Mouse (Mus musculus) lung, postnatal 0 days (tissue): Measurements from ENCODE around the gene Ppm1e. TPM values are rescaled to one million over a fixed set of nuclear protein-coding genes. Genes with fewer than 3 reads are reported as not detected.

Source experiments
- ATAC-seq: fragments of 200-750 bp; cut with Nextera tagmentation; 2 replicates; pipeline ENCODE4 v1.8.0; 2017; ENCODE audit warnings: moderate library complexity
- DNase-seq: peaks from one replicate; pipeline ENCODE4 v3.0.0-alpha.2; 2016; ENCODE audit warnings: low spot score
- H3K27ac ChIP-seq: fragments of 300-500 bp; sonication (generic); 2 replicates; pipeline ENCODE4 v1.5.1; 2014; ENCODE audit warnings: antibody characterized with exemption, mild to moderate bottlenecking, low read length, mixed read lengths
- H3K27me3 ChIP-seq: fragments of 300-500 bp; sonication (generic); replicated peaks from 2 replicates; pipeline ENCODE4 v1.6.1; 2014; ENCODE audit warnings: low read length, mixed read lengths; ENCODE audit not compliant: insufficient read depth
- H3K36me3 ChIP-seq: fragments of 300-500 bp; sonication (generic); 2 replicates; pipeline ENCODE4 v1.6.1; 2014; ENCODE audit warnings: low read length, mixed read lengths; ENCODE audit not compliant: insufficient read depth
- H3K4me1 ChIP-seq: fragments of 300-500 bp; sonication (generic); 2 replicates; pipeline ENCODE4 v1.6.1; 2014; ENCODE audit warnings: antibody characterized with exemption, low read depth, low read length, mixed read lengths; ENCODE audit not compliant: insufficient read depth
- H3K4me2 ChIP-seq: fragments of 300-500 bp; sonication (generic); replicated peaks from 2 replicates; pipeline ENCODE4 v1.6.1; 2014; ENCODE audit warnings: low read depth, mild to moderate bottlenecking, low read length, moderate library complexity, mixed read lengths
- H3K4me3 ChIP-seq: fragments of 300-500 bp; sonication (generic); 2 replicates; pipeline ENCODE4 v1.5.1; 2014; ENCODE audit warnings: low read depth, low read length
- H3K9ac ChIP-seq: fragments of 300-500 bp; sonication (generic); replicated peaks from 2 replicates; pipeline ENCODE4 v1.6.1; 2014; ENCODE audit warnings: low read depth, mild to moderate bottlenecking
- H3K9me3 ChIP-seq: fragments of 300-500 bp; sonication (generic); 2 replicates; pipeline ENCODE4 v1.6.1; 2016; ENCODE audit warnings: low read length, mixed read lengths
- CTCF ChIP-seq: IDR thresholded peaks from 2 replicates; pipeline ENCODE4 v1.5.1; 2016; ENCODE audit warnings: antibody characterized with exemption, mild to moderate bottlenecking
- EP300 ChIP-seq: IDR thresholded peaks from 2 replicates; pipeline ENCODE4 v1.6.1; 2016; ENCODE audit warnings: antibody characterized with exemption, mild to moderate bottlenecking, control low read depth
- WGBS: fragments of 180-500 bp; shearing (Covaris S2); extraction: QIAGEN DNeasy Blood & Tissue Kit; methylation state at CpG from one replicate; pipeline ENCODE4 v1.1.7; 2014; 5-methylcytosine and 5-hydroxymethylcytosine counted together
- polyA plus RNA-seq: library from polyadenylated mRNA; unstranded; fragments of >200 nt; fragmentation: Nextera tagmentation; extraction: Ambion mirVana; gene quantifications from 2 replicates; pipeline ENCODE4 v1.2.1, GENCODE M21; 2015

Gene Ppm1e
- polyA plus RNA-seq, 1 experiment from 2014 or later, result 0.64 TPM

- no peaks in the 10 kb centered on the region for H3K27me3 ChIP-seq
- H3K36me3 ChIP-seq, result no peaks in the 10 kb centered on the region
- H3K4me2 ChIP-seq, result no peak overlapping the region
- no peak overlapping the region for H3K27ac ChIP-seq
- H3K4me1 ChIP-seq, result no peaks in the 10 kb centered on the region
- WGBS, result 80% methylated on average over 8 of the region's 8 CpGs
- no peak overlapping the region for H3K9ac ChIP-seq
- DNase-seq, result no peak
- ATAC-seq, result no peak
- H3K4me3 ChIP-seq, result no peak overlapping the region
- H3K9me3 ChIP-seq, result no peaks in the 10 kb centered on the region
- TF ChIP-seq CTCF (no peak), EP300 (no peak)
Measured at GRCm38 (mm10) chr11:87289313-87289712, 69.5 kb downstream of the Ppm1e start.

DNA sequence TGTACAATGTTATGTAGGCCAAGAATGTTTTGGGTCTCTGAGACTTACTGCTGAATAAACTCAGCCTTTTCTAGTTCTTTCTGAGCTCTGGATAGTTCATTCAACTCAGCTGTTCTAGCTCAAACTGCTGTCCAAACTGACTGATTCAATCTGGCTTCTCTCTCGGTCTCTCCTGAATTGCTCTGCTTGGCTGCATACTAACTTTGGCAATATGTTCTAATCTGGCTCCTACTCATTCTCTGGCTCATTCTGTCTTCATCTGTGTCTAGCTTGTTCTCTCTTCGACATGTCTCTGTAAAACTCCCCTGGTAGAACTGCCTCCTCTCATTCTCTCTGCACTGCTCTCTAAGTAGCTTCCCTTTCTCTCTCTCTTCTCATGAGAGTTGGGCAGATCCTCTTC, 72.6 kb downstream of the Ppm1e start:
- H3K4me1 ChIP-seq, result no peaks in the 10 kb centered on the region
- no peak for TF ChIP-seq EP300
- TF ChIP-seq CTCF, result no peak
- no peak overlapping the region for H3K4me2 ChIP-seq
- no peaks in the 10 kb centered on the region for H3K9me3 ChIP-seq
- no peak overlapping the region for H3K9ac ChIP-seq
- no peak overlapping the region for H3K27ac ChIP-seq
- ATAC-seq (no peak), DNase-seq (no peak)
- no peaks in the 10 kb centered on the region for H3K27me3 ChIP-seq
- no peaks in the 10 kb centered on the region for H3K36me3 ChIP-seq
- 93% methylated on average over 2 of the region's 2 CpGs for WGBS
- no peak overlapping the region for H3K4me3 ChIP-seq

GRCm38 (mm10) chr11:87281907-87282475, 76.8 kb downstream of the Ppm1e start:
- H3K27me3 ChIP-seq, result no peaks in the 10 kb centered on the region
- DNase-seq (no peak), ATAC-seq (no peak)
- 70% methylated on average over 7 of the region's 7 CpGs for WGBS
- no peak overlapping the region for H3K4me2 ChIP-seq
- no peak for TF ChIP-seq EP300
- TF ChIP-seq CTCF, result no peak
- H3K36me3 ChIP-seq, result no peaks in the 10 kb centered on the region
- H3K4me3 ChIP-seq, result no peak overlapping the region
- H3K9ac ChIP-seq, result no peak overlapping the region
- H3K4me1 ChIP-seq, result no peaks in the 10 kb centered on the region
- no peak overlapping the region for H3K27ac ChIP-seq
- H3K9me3 ChIP-seq, result no peaks in the 10 kb centered on the region

GRCm38 (mm10) chr11:87279461-87279860, 79.4 kb downstream of the Ppm1e start:
- TF ChIP-seq EP300 (no peak), CTCF (no peak)
- Histone ChIP-seq H3K9ac (no peak overlapping the region), H3K36me3 (no peaks in the 10 kb centered on the region), H3K4me2 (no peak overlapping the region), H3K27ac (no peak overlapping the region), H3K9me3 (no peaks in the 10 kb centered on the region), H3K27me3 (no peaks in the 10 kb centered on the region), H3K4me1 (no peaks in the 10 kb centered on the region), H3K4me3 (no peak overlapping the region)
- ATAC-seq, result no peak
- 57% methylated on average over 5 of the region's 5 CpGs for WGBS
- DNase-seq, result no peak

DNA sequence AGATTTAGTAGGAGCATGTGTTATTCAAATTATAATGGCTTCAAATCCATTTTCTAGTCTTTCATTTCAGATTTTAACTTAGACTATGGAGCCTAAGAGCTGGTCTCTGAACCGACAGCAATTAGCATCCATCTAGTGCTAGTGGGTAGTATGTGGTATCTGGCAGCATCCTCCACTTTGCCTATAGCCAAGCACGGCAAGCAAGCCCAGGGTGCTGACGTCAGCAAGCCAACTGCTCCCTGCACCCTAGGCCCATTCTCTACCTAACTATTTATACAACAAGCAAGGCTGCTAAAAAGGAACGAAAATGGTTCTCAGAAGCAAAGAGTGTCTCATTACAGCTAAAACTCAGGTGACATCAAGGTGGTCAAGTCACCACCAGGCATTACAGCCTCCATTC, 80.0 kb downstream of the Ppm1e start:
- Histone ChIP-seq H3K27ac (no peak overlapping the region), H3K4me3 (no peak overlapping the region), H3K9me3 (no peaks in the 10 kb centered on the region), H3K4me2 (no peak overlapping the region), H3K36me3 (no peaks in the 10 kb centered on the region), H3K9ac (no peak overlapping the region), H3K27me3 (no peaks in the 10 kb centered on the region), H3K4me1 (no peaks in the 10 kb centered on the region)
- 67% methylated on average over 4 of the region's 4 CpGs for WGBS
- DNase-seq, result no peak
- ATAC-seq, result no peak
- TF ChIP-seq CTCF (no peak), EP300 (no peak)

- Histone ChIP-seq H3K4me3 (no peak overlapping the region), H3K27me3 (no peaks in the 10 kb centered on the region), H3K4me1 (no peaks in the 10 kb centered on the region), H3K9ac (no peak overlapping the region), H3K27ac (no peak overlapping the region), H3K36me3 (no peaks in the 10 kb centered on the region), H3K4me2 (no peak overlapping the region), H3K9me3 (no peaks in the 10 kb centered on the region)
- no peak for TF ChIP-seq CTCF
- no peak for TF ChIP-seq EP300
- 17% methylated on average over 5 of the region's 5 CpGs for WGBS
- DNase-seq, result no peak
- ATAC-seq, result no peak
Measured at GRCm38 (mm10) chr11:87276240-87276985, 82.4 kb downstream of the Ppm1e start.
